ENCODE assay signal across 19 mouse cellular contexts in genomic region chr12:55062141-55062540, GRCm38 (mm10).
"Had no signal": no experiment of that assay in that cellular context is flagged by ENCODE, and none has a peak within 500 bp of the region (broad histone marks: within the 10 kb centered on the region; RNA-seq: fewer than 3 reads in every experiment).

No protein-coding gene starts in this region.

- H3K36me3 ChIP-seq: midbrain, embryonic 15.5 days; stomach, embryonic 15.5 days had no signal

- H3K9me3 ChIP-seq: hindbrain, embryonic 13.5 days; limb, embryonic 12.5 days; megakaryocyte, embryonic 14.5 days; midbrain, embryonic 15.5 days; neural tube, embryonic 12.5 days; stomach, embryonic 15.5 days had no signal

- H3K4me2 ChIP-seq: hindbrain, embryonic 13.5 days; limb, embryonic 12.5 days; lung, embryonic 14.5 days; midbrain, embryonic 11.5 days; midbrain, embryonic 15.5 days; neural tube, embryonic 12.5 days; stomach, embryonic 15.5 days had no signal

- ATAC-seq: hindbrain, postnatal 0 days; midbrain, embryonic 15.5 days had no signal

- H3K27ac ChIP-seq: hindbrain, embryonic 13.5 days; hindbrain, postnatal 0 days; layer of hippocampus, adult 2 months; limb, embryonic 12.5 days; macrophage; midbrain, embryonic 15.5 days; neural tube, embryonic 12.5 days; stomach, embryonic 15.5 days had no signal

- DNase-seq: kidney, postnatal 4 days; lung, postnatal 10 days; retina, postnatal 1 day; right cerebral cortex, postnatal 4 days; spleen, adult 18-20 months; thymus, adult 2 months; thymus, postnatal 25 days had no signal

- H3K27me3 ChIP-seq: hindbrain, embryonic 13.5 days; limb, embryonic 12.5 days; megakaryocyte, embryonic 14.5 days; midbrain, embryonic 15.5 days; neural tube, embryonic 12.5 days; stomach, embryonic 15.5 days had no signal

- H3K9ac ChIP-seq: hindbrain, embryonic 13.5 days; limb, embryonic 12.5 days; liver, embryonic 14.5 days; lung, embryonic 14.5 days; midbrain, embryonic 15.5 days; neural tube, embryonic 12.5 days; stomach, embryonic 15.5 days had no signal

- H3K4me3 ChIP-seq: hindbrain, embryonic 13.5 days; layer of hippocampus, adult 2 months; limb, embryonic 12.5 days; megakaryocyte, embryonic 14.5 days; midbrain, embryonic 15.5 days; neural tube, embryonic 12.5 days; stomach, embryonic 15.5 days had no signal

- H3K4me1 ChIP-seq: hindbrain, embryonic 13.5 days; limb, embryonic 12.5 days; midbrain, embryonic 15.5 days; neural tube, embryonic 12.5 days; stomach, embryonic 15.5 days had no signal
